Mouse (Mus musculus) inflammation-experienced regulatory T-cells, adult 6 months (primary cell): ENCODE results near the gene Anp32e. TPM values are rescaled to one million over a fixed set of nuclear protein-coding genes. Genes with fewer than 3 reads are reported as not detected.

Source experiments
- polyA plus RNA-seq, 3 experiments: library from polyadenylated mRNA; unstranded; fragments of 100-300 nt; shearing (Covaris generic); gene quantifications; one replicate each; pipeline ENCODE4 v1.2.1; 2017

Anp32e gene
- polyA plus RNA-seq, 3 experiments from 2014 or later, result 164 to 282 (median 210) TPM

Other genes starting within 250 kb of the Anp32e start
- gene Adamtsl4, start 241.3 kb upstream of the Anp32e start, polyA plus RNA-seq, result 1 to 10 TPM; 2.0 to 4.6 (median 2.2) TPM
- gene Ecm1, start 189.7 kb upstream of the Anp32e start, polyA plus RNA-seq, result 100 to 1,000 TPM in 1 of 3 experiments, 10 to 100 TPM in 2; 30.0 to 103 (median 70.1) TPM
- gene Tars2, start 169.0 kb upstream of the Anp32e start, polyA plus RNA-seq, result 10 to 100 TPM; 47.7 to 80.0 (median 79.5) TPM
- 10 to 100 TPM; 22.7 to 35.5 (median 27.1) TPM for gene Rprd2, start 110.4 kb upstream of the Anp32e start, polyA plus RNA-seq
- 10 to 100 TPM; 46.9 to 48.5 (median 48.3) TPM for gene Prpf3, start 73.4 kb upstream of the Anp32e start, polyA plus RNA-seq
- gene Mrps21, start 57.7 kb upstream of the Anp32e start, polyA plus RNA-seq, result 100 to 1,000 TPM; 281 to 394 (median 321) TPM
- 10 to 100 TPM in 1 of 3 experiments, 1 to 10 TPM in 2; 2.3 to 11.8 (median 6.6) TPM for gene Ciart, start 47.0 kb upstream of the Anp32e start, polyA plus RNA-seq
- 1 to 10 TPM in 1 of 3 experiments, under 1 TPM in 1, not detected in 1; 0.83 to 1.5 TPM for gene BC028528, start 37.2 kb upstream of the Anp32e start, polyA plus RNA-seq
- 10 to 100 TPM; 17.9 to 46.2 (median 27.0) TPM for gene Aph1a, start 35.3 kb upstream of the Anp32e start, polyA plus RNA-seq
- gene Car14, start 24.6 kb upstream of the Anp32e start, polyA plus RNA-seq, result not detected
- 10 to 100 TPM; 10.3 to 27.1 (median 15.9) TPM for gene Plekho1, start 66.8 kb downstream of the Anp32e start, polyA plus RNA-seq
- gene Vps45, start 129.2 kb downstream of the Anp32e start, polyA plus RNA-seq, result 10 to 100 TPM; 21.2 to 23.9 (median 23.9) TPM
- gene Otud7b, start 175.3 kb downstream of the Anp32e start, polyA plus RNA-seq, result 10 to 100 TPM in 1 of 3 experiments, 1 to 10 TPM in 2; 7.4 to 13.1 (median 9.9) TPM
- gene Mtmr11, start 232.8 kb downstream of the Anp32e start, polyA plus RNA-seq, result 1 to 10 TPM; 1.8 to 2.6 (median 2.0) TPM
- gene Sf3b4, start 243.1 kb downstream of the Anp32e start, polyA plus RNA-seq, result 10 to 100 TPM; 53.4 to 82.6 (median 56.6) TPM